Mouse (Mus musculus) bone marrow macrophage, adult 2 months (primary cell): ENCODE results near the gene Usp45.

Experiments used
- CTCF ChIP-seq: IDR thresholded peaks from 2 replicates; pipeline ENCODE4 v1.5.1; 2012; ENCODE audit warnings: low read depth, mild to moderate bottlenecking, low read length, moderate library complexity
- POLR2A ChIP-seq: IDR thresholded peaks from 2 replicates; pipeline ENCODE4 v1.6.1; 2012; ENCODE audit warnings: mild to moderate bottlenecking, low read depth, low read length, borderline replicate concordance

DNA sequence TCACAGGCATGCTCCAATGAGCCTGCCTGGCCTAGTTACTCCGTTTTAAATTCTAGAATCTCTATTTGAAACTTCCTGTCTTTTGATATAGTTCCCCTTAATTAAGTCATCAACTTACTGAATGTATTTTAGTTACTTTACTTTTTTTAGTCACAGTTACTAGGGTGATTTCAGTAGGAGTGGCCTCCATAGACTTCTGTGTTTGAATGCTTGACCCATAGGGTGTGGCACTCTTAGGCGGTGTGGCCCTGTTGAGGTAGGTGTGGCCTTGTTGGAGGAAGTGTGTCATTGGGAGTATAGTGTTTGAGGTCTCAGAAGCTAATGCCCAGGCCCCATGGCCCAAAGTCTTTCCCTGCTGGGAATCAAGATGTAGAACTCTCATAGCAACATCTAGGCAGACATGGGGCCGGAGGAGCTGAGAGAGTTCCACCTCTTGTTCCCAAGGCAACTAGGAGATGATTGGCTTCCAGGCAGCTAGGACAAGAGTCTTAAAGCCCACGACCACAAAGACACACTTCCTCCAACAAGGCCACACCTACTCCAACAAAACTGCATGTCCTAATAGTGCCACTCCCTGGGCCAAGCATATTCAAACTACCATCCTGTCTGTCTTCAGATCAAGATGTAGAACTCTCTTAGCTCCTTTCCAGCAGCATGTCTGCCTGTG lies 11.7 kb upstream of the Usp45 start:
- TF ChIP-seq CTCF (no peak), POLR2A (no peak)
